Mouse (Mus musculus) lung, postnatal 0 days (tissue): ENCODE data around the gene Slc46a2.

Source experiments
- CTCF ChIP-seq: IDR thresholded peaks from 2 replicates; pipeline ENCODE4 v1.5.1; 2016; ENCODE audit warnings: antibody characterized with exemption, mild to moderate bottlenecking
- EP300 ChIP-seq: IDR thresholded peaks from 2 replicates; pipeline ENCODE4 v1.6.1; 2016; ENCODE audit warnings: antibody characterized with exemption, mild to moderate bottlenecking, control low read depth

GRCm38 (mm10) chr4:59888014-59888413, 26.8 kb downstream of the Slc46a2 start:
- no peak for TF ChIP-seq CTCF
- TF ChIP-seq EP300 = no peak
